Mouse (Mus musculus) stomach, embryonic 15.5 days (tissue): ENCODE results near the gene Stxbp5l. TPM values are rescaled to one million over a fixed set of nuclear protein-coding genes. Genes with fewer than 3 reads are reported as not detected.
"Not testable (repeated sequence)": the region's sequence is repeated elsewhere in the genome, so short reads cannot be mapped to it uniquely, and the experiment has no call there.

ENCODE experiments used
- ATAC-seq: fragments of 200-750 bp; cut with Nextera tagmentation; 2 replicates; pipeline ENCODE4 v1.8.0; 2017; ENCODE audit warnings: low read depth, moderate number of reproducible peaks, moderate TSS enrichment; ENCODE audit not compliant: insufficient read depth, low FRiP score
- H3K27ac ChIP-seq: fragments of 300-500 bp; sonication (generic); 2 replicates; pipeline ENCODE4 v1.5.1; 2015; ENCODE audit warnings: mild to moderate bottlenecking, inconsistent platforms
- H3K27me3 ChIP-seq: fragments of 300-500 bp; sonication (generic); replicated peaks from 2 replicates; pipeline ENCODE4 v1.6.1; 2015; ENCODE audit warnings: inconsistent platforms
- H3K36me3 ChIP-seq: fragments of 300-500 bp; sonication (generic); 2 replicates; pipeline ENCODE4 v1.6.1; 2015; ENCODE audit warnings: inconsistent platforms
- H3K4me1 ChIP-seq: fragments of 300-500 bp; sonication (generic); 2 replicates; pipeline ENCODE4 v1.6.1; 2015; ENCODE audit warnings: inconsistent platforms
- H3K4me2 ChIP-seq: fragments of 300-500 bp; sonication (generic); 2 replicates; pipeline ENCODE4 v1.6.1; 2015; ENCODE audit warnings: mild to moderate bottlenecking, inconsistent platforms
- H3K4me3 ChIP-seq: fragments of 300-500 bp; sonication (generic); replicated peaks from 2 replicates; pipeline ENCODE4 v1.5.1; 2015; ENCODE audit warnings: inconsistent platforms
- H3K9ac ChIP-seq: fragments of 300-500 bp; sonication (generic); 2 replicates; pipeline ENCODE4 v1.6.1; 2015; ENCODE audit warnings: inconsistent platforms
- H3K9me3 ChIP-seq: fragments of 300-500 bp; sonication (generic); 2 replicates; pipeline ENCODE4 v1.6.1; 2016; ENCODE audit warnings: inconsistent platforms
- WGBS: fragments of 180-500 bp; shearing (Covaris S2); methylation state at CpG from one replicate; pipeline ENCODE4 v1.1.7; 2015; 5-methylcytosine and 5-hydroxymethylcytosine counted together
- polyA plus RNA-seq: library from polyadenylated mRNA; unstranded; fragments of >200 nt; fragmentation: Nextera tagmentation; extraction: Ambion mirVana; gene quantifications from 2 replicates; pipeline ENCODE4 v1.2.1, GENCODE M21; 2015

Stxbp5l gene
- polyA plus RNA-seq, 1 experiment from 2014 or later, result 2.4 TPM

- Histone ChIP-seq H3K4me3 (no peak overlapping the region), H3K4me2 (no peak overlapping the region), H3K9me3 (no peaks in the 10 kb centered on the region), H3K4me1 (no peaks in the 10 kb centered on the region), H3K9ac (no peak overlapping the region), H3K27ac (no peak overlapping the region), H3K36me3 (no peaks in the 10 kb centered on the region), H3K27me3 (no peaks in the 10 kb centered on the region)
- WGBS, result 50% methylated on average over 3 of the region's 3 CpGs
- ATAC-seq, result no peak
These were observed 123.1 kb downstream of the Stxbp5l start for GRCm38 (mm10) chr16:37261678-37262077.

GRCm38 (mm10) chr16:37219151-37219550, 165.6 kb downstream of the Stxbp5l start:
- Histone ChIP-seq H3K36me3 (no peaks in the 10 kb centered on the region), H3K9me3 (no peaks in the 10 kb centered on the region), H3K4me1 (no peaks in the 10 kb centered on the region), H3K4me3 (no peak overlapping the region), H3K27ac (no peak overlapping the region), H3K9ac (no peak overlapping the region), H3K27me3 (no peaks in the 10 kb centered on the region), H3K4me2 (no peak overlapping the region)
- WGBS, result 92% methylated on average over 1 of the region's 1 CpGs
- ATAC-seq, result no peak

GRCm38 (mm10) chr16:37208783-37209182, 176.0 kb downstream of the Stxbp5l start:
- Histone ChIP-seq H3K4me1 (no peaks in the 10 kb centered on the region), H3K9me3 (no peaks in the 10 kb centered on the region), H3K36me3 (no peaks in the 10 kb centered on the region), H3K4me3 (no peak overlapping the region), H3K27ac (no peak overlapping the region), H3K9ac (no peak overlapping the region), H3K27me3 (no peaks in the 10 kb centered on the region), H3K4me2 (no peak overlapping the region)
- no peak for ATAC-seq

GRCm38 (mm10) chr16:37194152-37194551, 190.6 kb downstream of the Stxbp5l start:
- ATAC-seq, result no peak
- Histone ChIP-seq H3K27me3 (no peaks in the 10 kb centered on the region), H3K27ac (no peak overlapping the region), H3K36me3 (no peaks in the 10 kb centered on the region), H3K4me3 (no peak overlapping the region), H3K9me3 (no peaks in the 10 kb centered on the region), H3K4me2 (no peak overlapping the region), H3K4me1 (no peaks in the 10 kb centered on the region), H3K9ac (no peak overlapping the region)

GRCm38 (mm10) chr16:37125190-37125589, 259.6 kb downstream of the Stxbp5l start:
- H3K4me3 ChIP-seq, H3K9ac ChIP-seq, H3K4me2 ChIP-seq, H3K4me1 ChIP-seq, ATAC-seq, H3K27ac ChIP-seq, H3K36me3 ChIP-seq, H3K27me3 ChIP-seq, H3K9me3 ChIP-seq: not testable (repeated sequence)
- WGBS, result 77% methylated on average over 1 of the region's 1 CpGs

GRCm38 (mm10) chr16:37109285-37109684, 275.5 kb downstream of the Stxbp5l start:
- Histone ChIP-seq H3K4me1 (no peaks in the 10 kb centered on the region), H3K27ac (no peak overlapping the region), H3K27me3 (no peaks in the 10 kb centered on the region), H3K9me3 (no peaks in the 10 kb centered on the region), H3K9ac (no peak overlapping the region), H3K4me3 (no peak overlapping the region), H3K4me2 (no peak overlapping the region), H3K36me3 (no peaks in the 10 kb centered on the region)
- 20% methylated on average over 3 of the region's 3 CpGs for WGBS
- ATAC-seq, result peak; percentile 80

- Histone ChIP-seq H3K9me3 (no peaks in the 10 kb centered on the region), H3K27me3 (no peaks in the 10 kb centered on the region), H3K4me3 (no peak overlapping the region), H3K9ac (no peak overlapping the region), H3K4me2 (no peak overlapping the region), H3K36me3 (no peaks in the 10 kb centered on the region), H3K4me1 (no peaks in the 10 kb centered on the region), H3K27ac (no peak overlapping the region)
- 29% methylated on average over 5 of the region's 5 CpGs for WGBS
- ATAC-seq, result no peak
These were observed 276.0 kb downstream of the Stxbp5l start for GRCm38 (mm10) chr16:37108763-37109162.

- no peak overlapping the region for H3K4me2 ChIP-seq
- H3K4me1 ChIP-seq, result no peaks in the 10 kb centered on the region
- 69% methylated on average over 4 of the region's 4 CpGs for WGBS
- H3K27ac ChIP-seq, result no peak overlapping the region
- no peak overlapping the region for H3K9ac ChIP-seq
- no peaks in the 10 kb centered on the region for H3K9me3 ChIP-seq
- no peaks in the 10 kb centered on the region for H3K27me3 ChIP-seq
- ATAC-seq, result no peak
- no peaks in the 10 kb centered on the region for H3K36me3 ChIP-seq
- H3K4me3 ChIP-seq, result no peak overlapping the region
These were observed 290.5 kb downstream of the Stxbp5l start for GRCm38 (mm10) chr16:37094169-37094833.

GRCm38 (mm10) chr16:37089648-37090047, 295.1 kb downstream of the Stxbp5l start:
- Histone ChIP-seq H3K27me3 (no peaks in the 10 kb centered on the region), H3K4me2 (no peak overlapping the region), H3K9ac (no peak overlapping the region), H3K4me3 (no peak overlapping the region), H3K36me3 (no peaks in the 10 kb centered on the region), H3K9me3 (no peaks in the 10 kb centered on the region), H3K4me1 (no peaks in the 10 kb centered on the region), H3K27ac (0 out of 2 replicates have a peak overlapping the region, but pooled peaks have one; percentile 16)
- 16% methylated on average over 1 of the region's 1 CpGs for WGBS
- no peak for ATAC-seq

- Histone ChIP-seq H3K4me2 (no peak overlapping the region), H3K27ac (no peak overlapping the region), H3K27me3 (no peaks in the 10 kb centered on the region), H3K4me1 (no peaks in the 10 kb centered on the region), H3K4me3 (no peak overlapping the region), H3K9ac (no peak overlapping the region), H3K9me3 (no peaks in the 10 kb centered on the region), H3K36me3 (no peaks in the 10 kb centered on the region)
- ATAC-seq, result no peak
- 86% methylated on average over 5 of the region's 5 CpGs for whole genome bisulfite sequencing
These were observed 312.4 kb downstream of the Stxbp5l start for GRCm38 (mm10) chr16:37072354-37072753.

Other genes starting within 250 kb of the Stxbp5l start
- gene Gtf2e1, start 154.8 kb upstream of the Stxbp5l start, polyA plus RNA-seq, result 19.7 and 20.3 TPM in 2 replicates
- gene Rabl3, start 154.9 kb upstream of the Stxbp5l start, polyA plus RNA-seq, result 22.1 and 22.5 TPM in 2 replicates
- gene Hgd, start 195.2 kb upstream of the Stxbp5l start, polyA plus RNA-seq, result 2.1 and 3.4 TPM in 2 replicates